Mouse (Mus musculus): Measurements from ENCODE around the gene Npas4.
"Not testable (repeated sequence)": the region's sequence is repeated elsewhere in the genome, so short reads cannot be mapped to it uniquely, and the experiment has no call there.

Npas4 gene

GRCm38 (mm10) chr19:4992904-4993303, 2.8 kb upstream of the Npas4 start:
- no peak for DNase-seq (ENCODE audit: low read depth)

- no peak for DNase-seq (ENCODE audit: low read depth)
These were observed 2.3 kb upstream of the Npas4 start for GRCm38 (mm10) chr19:4992371-4992770.

- DNase-seq (ENCODE audit: low read depth): no peak
These were observed 600 bp upstream of the Npas4 start for GRCm38 (mm10) chr19:4990716-4991115.

- DNase-seq (ENCODE audit: low read depth): no peak
These were observed 471 bp downstream of the Npas4 start for GRCm38 (mm10) chr19:4989434-4990255.

GRCm38 (mm10) chr19:4989013-4989412, 1.1 kb downstream of the Npas4 start:
- DNase-seq (ENCODE audit: low read depth): peak; percentile 69

- DNase-seq (ENCODE audit: low read depth): peak; percentile 82
These were observed 8.3 kb downstream of the Npas4 start for GRCm38 (mm10) chr19:4981767-4982166.

- DNase-seq (ENCODE audit: low read depth): peak; percentile 60
These were observed 21.9 kb downstream of the Npas4 start for GRCm38 (mm10) chr19:4968236-4968635.

GRCm38 (mm10) chr19:4961928-4962601, 28.1 kb downstream of the Npas4 start, which contains the start of gene Mrpl11:
Gene Mrpl11, plus strand, starts transcription at chr19:4962147.
- peak; percentile 96 for DNase-seq (ENCODE audit: low read depth)

GRCm38 (mm10) chr19:4948641-4949040, 41.5 kb downstream of the Npas4 start:
- DNase-seq (ENCODE audit: low read depth): not testable (repeated sequence)

GRCm38 (mm10) chr19:4945540-4945939, 44.6 kb downstream of the Npas4 start:
- no peak for DNase-seq (ENCODE audit: low read depth)

GRCm38 (mm10) chr19:4943253-4943588, 46.9 kb downstream of the Npas4 start:
- no peak for DNase-seq (ENCODE audit: low read depth)

- peak; percentile 77 for DNase-seq (ENCODE audit: low read depth)
These were observed 47.4 kb downstream of the Npas4 start, which contains the start of gene Peli3 for GRCm38 (mm10) chr19:4942551-4943252. Gene Peli3, minus strand, starts transcription at chr19:4943127.

GRCm38 (mm10) chr19:4937444-4938310, 52.4 kb downstream of the Npas4 start:
- no peak for DNase-seq (ENCODE audit: low read depth)

- no peak for DNase-seq (ENCODE audit: low read depth)
These were observed 53.2 kb downstream of the Npas4 start for GRCm38 (mm10) chr19:4936896-4937295.
